Mouse (Mus musculus) cerebellum, adult 2 months (tissue): ENCODE data around the gene Ghdc.

Experiments used
- CTCF ChIP-seq: fragments of 200-500 bp; IDR thresholded peaks from 2 replicates; pipeline ENCODE4 v1.5.1; 2011; ENCODE audit warnings: low read depth, mild to moderate bottlenecking, control low read depth, low read length, moderate library complexity, borderline replicate concordance; ENCODE audit not compliant: insufficient read depth
- POLR2A ChIP-seq: fragments of 200-500 bp; IDR thresholded peaks from 2 replicates; pipeline ENCODE4 v1.6.1; 2011; ENCODE audit warnings: low read length, control low read depth, borderline replicate concordance; ENCODE audit not compliant: insufficient read depth

- TF ChIP-seq POLR2A (no peak), CTCF (no peak)
Measured at GRCm38 (mm10) chr11:100818359-100819012, 47.7 kb upstream of the Ghdc start.
